Mouse (Mus musculus) MEL (cell line): ENCODE measurements around the gene Atp5b.

Experiments used
- CTCF ChIP-seq, 3 experiments: IDR thresholded peaks in 2 of 3; conservative IDR thresholded peaks in 1 of 3; 2 replicates each; pipeline ENCODE4 v1.5.1; 2011 to 2012; ENCODE audit warnings: low read length in 3 of 3, low read depth in 2 of 3, mild to moderate bottlenecking in 2 of 3, improper control_type of control experiment in 1 of 3, inconsistent platforms in 1 of 3, mixed read lengths in 1 of 3, moderate library complexity in 1 of 3; ENCODE audit not compliant: control insufficient read depth in 1 of 3, insufficient read depth in 1 of 3, poor library complexity in 1 of 3, severe bottlenecking in 1 of 3
- GATA1 ChIP-seq: IDR thresholded peaks from 2 replicates; pipeline ENCODE4 v1.6.1; 2011; ENCODE audit warnings: low read depth, low read length, improper control_type of control experiment
- MAX ChIP-seq: IDR thresholded peaks from 2 replicates; pipeline ENCODE4 v1.6.1; 2011; ENCODE audit warnings: low read length, improper control_type of control experiment
- POLR2A ChIP-seq, 2 experiments: IDR thresholded peaks; 2 replicates each; pipeline ENCODE4 v1.6.1; 2011 to 2012; ENCODE audit warnings: low read length in 2 of 2, mild to moderate bottlenecking in 2 of 2, control low read depth in 1 of 2, improper control_type of control experiment in 1 of 2, low read depth in 1 of 2, moderate library complexity in 1 of 2; ENCODE audit not compliant: control insufficient read depth in 1 of 2, insufficient read depth in 1 of 2, poor library complexity in 1 of 2
- POLR2AphosphoS2 ChIP-seq: IDR thresholded peaks from 2 replicates; pipeline ENCODE4 v1.6.1; 2011; ENCODE audit warnings: low read length, improper control_type of control experiment
- POLR2AphosphoS5 ChIP-seq: IDR thresholded peaks from 2 replicates; pipeline ENCODE4 v1.6.1; 2012; ENCODE audit warnings: low read depth, borderline replicate concordance, mild to moderate bottlenecking, inconsistent platforms, low read length, moderate library complexity, mixed read lengths
- SIN3A ChIP-seq: IDR thresholded peaks from 2 replicates; pipeline ENCODE4 v1.6.1; 2012; ENCODE audit warnings: low read length, improper control_type of control experiment, inconsistent platforms
- TAL1 ChIP-seq: IDR thresholded peaks from 2 replicates; pipeline ENCODE4 v1.6.1; 2012; ENCODE audit warnings: mild to moderate bottlenecking, inconsistent platforms, low read length, moderate library complexity, mixed read lengths
- USF1 ChIP-seq: IDR thresholded peaks from 2 replicates; pipeline ENCODE4 v1.6.1; 2014; ENCODE audit warnings: low read depth, mild to moderate bottlenecking, inconsistent platforms, low read length, improper control_type of control experiment, moderate library complexity
- USF2 ChIP-seq, 2 experiments: IDR thresholded peaks; 2 replicates each; pipeline ENCODE4 v1.6.1; 2011 to 2012; ENCODE audit warnings: improper control_type of control experiment in 2 of 2, low read length in 2 of 2, borderline replicate concordance in 1 of 2, inconsistent platforms in 1 of 2, low read depth in 1 of 2, mild to moderate bottlenecking in 1 of 2; ENCODE audit not compliant: insufficient read depth in 1 of 2
- ZMIZ1 ChIP-seq: IDR thresholded peaks from 2 replicates; pipeline ENCODE4 v1.6.1; 2012; ENCODE audit warnings: low read depth, mild to moderate bottlenecking, inconsistent platforms, low read length, improper control_type of control experiment, moderate library complexity
- ZNF384 ChIP-seq: IDR thresholded peaks from 2 replicates; pipeline ENCODE4 v1.6.1; 2012; ENCODE audit warnings: low read depth, mild to moderate bottlenecking, inconsistent platforms, low read length, improper control_type of control experiment

DNA sequence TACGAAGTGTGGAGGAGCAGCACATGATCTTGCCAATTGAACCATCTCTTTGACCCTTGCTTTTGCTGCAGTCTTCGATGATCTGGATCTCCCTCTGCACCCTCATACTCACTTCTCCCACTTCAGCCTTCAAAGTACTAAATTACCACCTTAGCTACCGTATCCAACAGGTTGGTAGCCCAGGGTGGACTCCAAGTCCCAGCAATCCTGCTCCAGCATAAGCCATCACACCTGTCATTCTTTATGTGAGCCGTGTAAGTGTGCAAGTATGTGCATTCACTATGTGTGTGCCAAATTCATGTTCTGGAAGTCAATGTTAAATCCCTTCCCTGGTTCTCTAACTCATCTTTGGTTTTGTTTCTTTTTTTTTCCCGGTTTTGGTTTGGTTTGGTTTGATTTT lies 31.5 kb upstream of the Atp5b start:
- TF ChIP-seq USF2 (IDR thresholded peaks at IDR 0.05; ENCODE audit: borderline replicate concordance in 1 of 2, insufficient read depth in 1 of 2, low read depth in 1 of 2, low read length in 2 of 2) (no peak), POLR2A (IDR thresholded peaks at IDR 0.05; ENCODE audit: control insufficient read depth in 1 of 2, insufficient read depth in 1 of 2, low read depth in 1 of 2, low read length in 2 of 2, poor library complexity in 1 of 2) (no peak), CTCF (IDR thresholded peaks at IDR 0.05 in 2 of 3, conservative IDR thresholded peaks at IDR 0.05 in 1 of 3; ENCODE audit: control insufficient read depth in 1 of 3, insufficient read depth in 1 of 3, low read depth in 2 of 3, low read length in 3 of 3, poor library complexity in 1 of 3, severe bottlenecking in 1 of 3) (no peak), TAL1 (no peak), GATA1 (no peak), POLR2AphosphoS5 (no peak), SIN3A (no peak), ZNF384 (no peak), MAX (no peak), USF1 (no peak), POLR2AphosphoS2 (no peak; the same call in 1 of the 2 replicates), ZMIZ1 (no peak)
